Mouse (Mus musculus): Measurements from ENCODE around the gene Pald1. TPM values are rescaled to one million over a fixed set of nuclear protein-coding genes. Genes with fewer than 3 reads are reported as not detected.

The Pald1 gene
- polyA plus RNA-seq, 1 experiment from 2014 or later = 17.3 TPM

- Histone ChIP-seq H3K9me3 (ENCODE audit: control insufficient read depth, low read length) (no peaks in the 10 kb centered on the region), H3K4me3 (ENCODE audit: low read depth, low read length) (no peak overlapping the region), H3K4me2 (no peak overlapping the region), H3K27me3 (ENCODE audit: control insufficient read depth, insufficient read depth, low read length) (peaks cover 27% of the 10 kb centered on the region), H3K27ac (ENCODE audit: low read depth, low read length) (no peak overlapping the region), H3K4me1 (ENCODE audit: control insufficient read depth, insufficient read depth, low read length) (no peaks in the 10 kb centered on the region; the same call in 1 of the 2 replicates), H3K9ac (ENCODE audit: low read length) (no peak overlapping the region), H3K36me3 (ENCODE audit: control insufficient read depth, insufficient read depth, low read length) (no peaks in the 10 kb centered on the region)
- DNase-seq (ENCODE audit: low spot score, missing footprints) = no peak
- WGBS = 64% methylated on average over 8 of the region's 8 CpGs
- ATAC-seq (ENCODE audit: low FRiP score) = no peak
Measured at GRCm38 (mm10) chr10:61272089-61272626, 111.2 kb downstream of the Pald1 start.

Other genes starting within 250 kb of the Pald1 start
- gene Sgpl1, start 235.8 kb downstream of the Pald1 start, polyA plus RNA-seq (2014; fragmentation: Nextera tagmentation; extraction: Ambion mirVana) = 78.0 and 80.7 TPM in 2 replicates
- gene Tbata, start 211.6 kb downstream of the Pald1 start, polyA plus RNA-seq (2014; fragmentation: Nextera tagmentation; extraction: Ambion mirVana) = not detected in 2 replicates
- 0.21 and 0.31 TPM in 2 replicates for gene Adamts14, start 110.1 kb downstream of the Pald1 start, polyA plus RNA-seq (2014; fragmentation: Nextera tagmentation; extraction: Ambion mirVana)
- 0.07 TPM in 1 of 2 replicates, not detected in the other for gene Prf1, start 85.7 kb downstream of the Pald1 start, polyA plus RNA-seq (2014; fragmentation: Nextera tagmentation; extraction: Ambion mirVana)
- gene Nodal, start 34.4 kb upstream of the Pald1 start, polyA plus RNA-seq (2014; fragmentation: Nextera tagmentation; extraction: Ambion mirVana) = 0.10 TPM in 1 of 2 replicates, not detected in the other
- 30.4 and 32.6 TPM in 2 replicates for gene Eif4ebp2, start 69.1 kb upstream of the Pald1 start, polyA plus RNA-seq (2014; fragmentation: Nextera tagmentation; extraction: Ambion mirVana)
- 9.8 and 11.3 TPM in 2 replicates for gene Lrrc20, start 92.3 kb upstream of the Pald1 start, polyA plus RNA-seq (2014; fragmentation: Nextera tagmentation; extraction: Ambion mirVana)
- 0.06 TPM in 1 of 2 replicates, not detected in the other for gene Npffr1, start 212.0 kb upstream of the Pald1 start, polyA plus RNA-seq (2014; fragmentation: Nextera tagmentation; extraction: Ambion mirVana)